In genomic region chr10:41912290-41912994, GRCm38 (mm10) we compare ENCODE assay signal across 23 mouse cellular contexts.
DNase-seq lines count a peak whose midpoint lies in the region; ATAC-seq and TF ChIP-seq lines count a peak whose summit lies in the region.
"Had no signal": no experiment of that assay in that cellular context is flagged by ENCODE, and none has a peak within 500 bp of the region (broad histone marks: within the 10 kb centered on the region; RNA-seq: fewer than 3 reads in every experiment).

No protein-coding gene starts in this region.

- H3K4me3 ChIP-seq in intestine, embryonic 15.5 days (replicated peaks), result no peak overlapping the region
- H3K4me3 ChIP-seq in intestine, embryonic 16.5 days (ENCODE audit: low read length), result no peak overlapping the region
- H3K4me3 ChIP-seq in liver, embryonic 14.5 days (ENCODE audit: insufficient read depth in 1 of 2, low read depth in 2 of 2, low read length in 2 of 2), result peak overlapping the region; percentile 24 to 27; a peak in 3 of 4 replicates
- no peak overlapping the region for H3K4me3 ChIP-seq in forebrain, postnatal 0 days (ENCODE audit: low read depth, low read length)
- H3K4me3 ChIP-seq: embryonic facial prominence, embryonic 13.5 days; gastrocnemius, adult 2 months; hindbrain, embryonic 12.5 days; megakaryocyte, embryonic 14.5 days; neural tube, embryonic 15.5 days had no signal

- no peak overlapping the region for H3K9ac ChIP-seq in intestine, embryonic 15.5 days
- no peak overlapping the region for H3K9ac ChIP-seq in intestine, embryonic 16.5 days (ENCODE audit: low read depth, low read length)
- 0 out of 2 replicates have a peak overlapping the region, but pooled peaks have one; percentile 25 for H3K9ac ChIP-seq in liver, embryonic 14.5 days (replicated peaks)
- H3K9ac ChIP-seq in forebrain, postnatal 0 days, result no peak overlapping the region
- H3K9ac ChIP-seq: embryonic facial prominence, embryonic 13.5 days; hindbrain, embryonic 12.5 days; neural tube, embryonic 15.5 days had no signal

- ATAC-seq in intestine, embryonic 15.5 days, result 0 out of 2 replicates have a peak, but pooled peaks have one; percentile 53
- ATAC-seq in intestine, embryonic 16.5 days, result no peak
- ATAC-seq in erythroblast, adult 5-6 weeks (replicated peaks; ENCODE audit: low FRiP score, poor library complexity, severe bottlenecking), result peak; percentile 94
- peak; percentile 99 for ATAC-seq in liver, embryonic 14.5 days (ENCODE audit: insufficient read depth)
- ATAC-seq in forebrain, postnatal 0 days, result no peak
- ATAC-seq: inflammation-experienced regulatory T-cells, adult 6 months; midbrain, embryonic 16.5 days had no signal

- DNase-seq in liver, embryonic 14.5 days (ENCODE audit: low read depth in 3 of 3, low spot score in 3 of 3), result peak; percentile 84 to 92 (median 87)
- DNase-seq in spleen, postnatal 14 days (ENCODE audit: low spot score in 2 of 2), result peak; percentile 56 to 66
- DNase-seq in forebrain, postnatal 0 days, result no peak
- no peak for DNase-seq in right cerebral cortex, postnatal 36 days (ENCODE audit: low spot score in 2 of 2)
- no peak for DNase-seq in lung, postnatal 4 days
- DNase-seq: adrenal gland, postnatal 36 days; cerebellum, adult 9-11 months; gastrocnemius, adult 2 months; heart, postnatal 14 days; kidney, adult 9 months; kidney, postnatal 4 days; thymus, adult 18-20 months; thymus, postnatal 4 days had no signal

- 82% methylated on average over 8 of the region's 8 CpGs for WGBS in intestine, embryonic 15.5 days
- 78% methylated on average over 8 of the region's 8 CpGs for WGBS in intestine, embryonic 16.5 days
- WGBS in liver, embryonic 14.5 days (ENCODE audit: insufficient replicate concordance), result 23% methylated on average over 8 of the region's 8 CpGs
- 88% methylated on average over 8 of the region's 8 CpGs for WGBS in forebrain, postnatal 0 days

- H3K36me3 ChIP-seq in intestine, embryonic 15.5 days, result 0 out of 2 replicates have a peak, but pooled peaks cover 2% of the 10 kb centered on the region
- no peaks in the 10 kb centered on the region for H3K36me3 ChIP-seq in intestine, embryonic 16.5 days (ENCODE audit: control insufficient read depth, insufficient read depth, low read length)
- peaks cover 6% of the 10 kb centered on the region for H3K36me3 ChIP-seq in liver, embryonic 14.5 days (replicated peaks; ENCODE audit: control insufficient read depth, insufficient read depth, low read depth)
- peaks cover 4% of the 10 kb centered on the region for H3K36me3 ChIP-seq in forebrain, postnatal 0 days (ENCODE audit: insufficient read depth)

- H3K27me3 ChIP-seq in intestine, embryonic 15.5 days (replicated peaks), result no peaks in the 10 kb centered on the region
- no peaks in the 10 kb centered on the region for H3K27me3 ChIP-seq in intestine, embryonic 16.5 days (replicated peaks; ENCODE audit: control insufficient read depth, insufficient read depth, low read length)
- H3K27me3 ChIP-seq in liver, embryonic 14.5 days (ENCODE audit: control insufficient read depth, insufficient read depth, low read length), result no peaks in the 10 kb centered on the region
- no peaks in the 10 kb centered on the region for H3K27me3 ChIP-seq in forebrain, postnatal 0 days (ENCODE audit: insufficient read depth, low read length)
- H3K27me3 ChIP-seq: embryonic facial prominence, embryonic 13.5 days; hindbrain, embryonic 12.5 days; megakaryocyte, embryonic 14.5 days; neural tube, embryonic 15.5 days had no signal

- H3K27ac ChIP-seq in intestine, embryonic 15.5 days, result no peak overlapping the region
- no peak overlapping the region for H3K27ac ChIP-seq in intestine, embryonic 16.5 days (ENCODE audit: low read length)
- H3K27ac ChIP-seq in liver, embryonic 14.5 days, result peak overlapping the region; percentile 81
- H3K27ac ChIP-seq in forebrain, postnatal 0 days (ENCODE audit: low read depth, low read length), result no peak overlapping the region
- H3K27ac ChIP-seq: embryonic facial prominence, embryonic 13.5 days; gastrocnemius, adult 2 months; hindbrain, embryonic 12.5 days; neural tube, embryonic 15.5 days had no signal

- no peaks in the 10 kb centered on the region for H3K9me3 ChIP-seq in intestine, embryonic 15.5 days
- H3K9me3 ChIP-seq in intestine, embryonic 16.5 days (ENCODE audit: control insufficient read depth, low read length), result no peaks in the 10 kb centered on the region
- no peaks in the 10 kb centered on the region for H3K9me3 ChIP-seq in liver, embryonic 14.5 days (ENCODE audit: control insufficient read depth, low read length)
- no peaks in the 10 kb centered on the region for H3K9me3 ChIP-seq in forebrain, postnatal 0 days (ENCODE audit: low read length)
- H3K9me3 ChIP-seq: embryonic facial prominence, embryonic 13.5 days; hindbrain, embryonic 12.5 days; megakaryocyte, embryonic 14.5 days; neural tube, embryonic 15.5 days had no signal

- H3K4me2 ChIP-seq in intestine, embryonic 15.5 days (replicated peaks), result no peak overlapping the region
- no peak overlapping the region for H3K4me2 ChIP-seq in intestine, embryonic 16.5 days (ENCODE audit: low read depth, low read length)
- peak overlapping the region; percentile 69 for H3K4me2 ChIP-seq in liver, embryonic 14.5 days (ENCODE audit: low read depth)
- H3K4me2 ChIP-seq in forebrain, postnatal 0 days (ENCODE audit: low read depth), result no peak overlapping the region
- H3K4me2 ChIP-seq: embryonic facial prominence, embryonic 13.5 days; heart, embryonic 11.5 days; hindbrain, embryonic 12.5 days; neural tube, embryonic 15.5 days had no signal

- TF ChIP-seq CTCF in liver, embryonic 14.5 days (IDR thresholded peaks at IDR 0.05; ENCODE audit: low read depth), result no peak
- no peak for TF ChIP-seq CTCF in forebrain, postnatal 0 days (IDR thresholded peaks at IDR 0.05; ENCODE audit: low read depth)

- H3K4me1 ChIP-seq in intestine, embryonic 15.5 days (replicated peaks), result 0 out of 2 replicates have a peak, but pooled peaks cover 4% of the 10 kb centered on the region
- H3K4me1 ChIP-seq in intestine, embryonic 16.5 days (ENCODE audit: control insufficient read depth, insufficient read depth, low read length), result no peaks in the 10 kb centered on the region
- H3K4me1 ChIP-seq in liver, embryonic 14.5 days (replicated peaks; ENCODE audit: control insufficient read depth in 2 of 2, insufficient read depth in 2 of 2, low read length in 1 of 2), result peaks cover 39 to 44% of the 10 kb centered on the region in 2 experiments
- no peaks in the 10 kb centered on the region for H3K4me1 ChIP-seq in forebrain, postnatal 0 days (ENCODE audit: insufficient read depth)
- H3K4me1 ChIP-seq: embryonic facial prominence, embryonic 13.5 days had no signal

- TF ChIP-seq EP300 in liver, embryonic 14.5 days (IDR thresholded peaks at IDR 0.05; ENCODE audit: low read depth), result peak; percentile 98

Comparison
In these comparisons a context has a peak if more than half of its experiments do, and no peak if none do; other contexts are left out.
1. ATAC-seq: peak in intestine, embryonic 15.5 days (single experiment), erythroblast, adult 5-6 weeks (single experiment) and liver, embryonic 14.5 days (single experiment); none in intestine, embryonic 16.5 days (single experiment) and forebrain, postnatal 0 days (single experiment).
2. H3K4me3 ChIP-seq: peak in liver, embryonic 14.5 days (2 of 2); none in intestine, embryonic 15.5 days (single experiment), intestine, embryonic 16.5 days (single experiment) and forebrain, postnatal 0 days (single experiment).
3. DNase-seq: peak in liver, embryonic 14.5 days (3 of 3) and spleen, postnatal 14 days (2 of 2); none in forebrain, postnatal 0 days (single experiment), right cerebral cortex, postnatal 36 days (0 of 2) and lung, postnatal 4 days (0 of 2).